Mouse (Mus musculus): ENCODE measurements around the gene Itga9. TPM values are rescaled to one million over a fixed set of nuclear protein-coding genes. Genes with fewer than 3 reads are reported as not detected.

Gene Itga9
- polyA plus RNA-seq, 1 experiment from 2014 or later: 2.6 TPM

GRCm38 (mm10) chr9:118814056-118814455 lies 207.6 kb downstream of the Itga9 start:
- ATAC-seq (ENCODE audit: low FRiP score): no peak
- no peak overlapping the region for H3K9ac ChIP-seq (replicated peaks)
- peaks cover 22% of the 10 kb centered on the region for H3K4me1 ChIP-seq
- no peak overlapping the region for H3K4me3 ChIP-seq (replicated peaks)
- no peak overlapping the region for H3K4me2 ChIP-seq
- WGBS: 75% methylated on average over 16 of the region's 16 CpGs
- H3K27me3 ChIP-seq (replicated peaks): no peaks in the 10 kb centered on the region
- no peaks in the 10 kb centered on the region for H3K36me3 ChIP-seq
- no peak overlapping the region for H3K27ac ChIP-seq (replicated peaks)
- no peaks in the 10 kb centered on the region for H3K9me3 ChIP-seq (replicated peaks)

DNA sequence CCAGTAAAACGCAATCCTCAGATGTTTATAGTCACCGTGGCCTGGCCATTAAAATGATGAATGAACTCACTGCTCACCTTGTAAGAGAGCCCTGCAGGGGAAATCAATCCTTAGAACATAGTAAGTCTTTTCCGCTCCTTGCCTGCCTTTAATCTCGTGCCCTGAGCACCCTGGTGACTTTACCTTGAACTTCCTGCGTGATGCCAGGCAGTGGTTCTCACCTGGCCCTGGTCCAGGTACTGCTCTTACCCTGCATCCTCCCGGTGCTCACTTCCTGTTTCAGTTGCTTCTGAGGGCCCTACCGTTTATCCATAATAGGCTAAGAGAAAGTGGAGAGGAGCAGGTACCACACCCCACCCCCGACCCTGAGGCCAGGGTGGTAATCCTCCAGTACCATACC lies 208.0 kb downstream of the Itga9 start:
- H3K4me3 ChIP-seq (replicated peaks): no peak overlapping the region
- peak; percentile 35; the same call in 1 of the 2 replicates for ATAC-seq (ENCODE audit: low FRiP score)
- H3K27ac ChIP-seq (replicated peaks): peak overlapping the region; percentile 42
- 61% methylated on average over 8 of the region's 8 CpGs for WGBS
- H3K4me1 ChIP-seq: peaks cover 22% of the 10 kb centered on the region
- no peaks in the 10 kb centered on the region for H3K36me3 ChIP-seq
- no peak overlapping the region for H3K4me2 ChIP-seq
- H3K27me3 ChIP-seq (replicated peaks): no peaks in the 10 kb centered on the region
- H3K9me3 ChIP-seq (replicated peaks): no peaks in the 10 kb centered on the region
- no peak overlapping the region for H3K9ac ChIP-seq (replicated peaks)

- Histone ChIP-seq H3K27me3 (replicated peaks) (no peaks in the 10 kb centered on the region), H3K9me3 (replicated peaks) (no peaks in the 10 kb centered on the region), H3K9ac (replicated peaks) (no peak overlapping the region), H3K4me1 (peaks cover 22% of the 10 kb centered on the region), H3K36me3 (no peaks in the 10 kb centered on the region), H3K27ac (replicated peaks) (no peak overlapping the region), H3K4me3 (replicated peaks) (no peak overlapping the region), H3K4me2 (no peak overlapping the region)
- no peak for ATAC-seq (ENCODE audit: low FRiP score)
- over 99% methylated on average over 8 of the region's 8 CpGs for WGBS
These were observed 209.1 kb downstream of the Itga9 start for GRCm38 (mm10) chr9:118815543-118815942.

DNA sequence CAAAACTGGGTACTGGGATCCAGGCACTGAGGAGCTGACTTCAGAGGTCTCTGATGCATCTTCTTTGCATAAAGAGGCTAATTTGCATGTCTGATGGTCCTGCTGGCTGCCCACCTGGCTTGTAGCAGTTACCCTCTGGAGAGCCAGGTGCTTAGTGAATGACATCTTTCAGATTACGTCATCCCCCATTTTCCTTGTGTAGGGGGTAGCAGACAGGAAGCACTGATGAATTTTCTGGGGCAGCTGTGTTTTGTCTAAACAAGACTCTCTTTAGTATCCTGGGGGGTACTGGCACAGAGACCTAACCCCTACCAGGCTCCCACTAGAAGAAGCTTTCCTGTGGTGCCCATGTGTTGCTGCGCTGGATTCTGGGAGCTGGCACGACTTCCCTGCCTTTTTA lies 212.0 kb downstream of the Itga9 start:
- no peak overlapping the region for H3K4me3 ChIP-seq (replicated peaks)
- no peaks in the 10 kb centered on the region for H3K27me3 ChIP-seq (replicated peaks)
- ATAC-seq (ENCODE audit: low FRiP score): no peak
- 44% methylated on average over 3 of the region's 3 CpGs for WGBS
- no peak overlapping the region for H3K4me2 ChIP-seq
- peaks cover 29% of the 10 kb centered on the region for H3K4me1 ChIP-seq
- no peaks in the 10 kb centered on the region for H3K36me3 ChIP-seq
- no peak overlapping the region for H3K9ac ChIP-seq (replicated peaks)
- no peak overlapping the region for H3K27ac ChIP-seq (replicated peaks)
- H3K9me3 ChIP-seq (replicated peaks): no peaks in the 10 kb centered on the region

DNA sequence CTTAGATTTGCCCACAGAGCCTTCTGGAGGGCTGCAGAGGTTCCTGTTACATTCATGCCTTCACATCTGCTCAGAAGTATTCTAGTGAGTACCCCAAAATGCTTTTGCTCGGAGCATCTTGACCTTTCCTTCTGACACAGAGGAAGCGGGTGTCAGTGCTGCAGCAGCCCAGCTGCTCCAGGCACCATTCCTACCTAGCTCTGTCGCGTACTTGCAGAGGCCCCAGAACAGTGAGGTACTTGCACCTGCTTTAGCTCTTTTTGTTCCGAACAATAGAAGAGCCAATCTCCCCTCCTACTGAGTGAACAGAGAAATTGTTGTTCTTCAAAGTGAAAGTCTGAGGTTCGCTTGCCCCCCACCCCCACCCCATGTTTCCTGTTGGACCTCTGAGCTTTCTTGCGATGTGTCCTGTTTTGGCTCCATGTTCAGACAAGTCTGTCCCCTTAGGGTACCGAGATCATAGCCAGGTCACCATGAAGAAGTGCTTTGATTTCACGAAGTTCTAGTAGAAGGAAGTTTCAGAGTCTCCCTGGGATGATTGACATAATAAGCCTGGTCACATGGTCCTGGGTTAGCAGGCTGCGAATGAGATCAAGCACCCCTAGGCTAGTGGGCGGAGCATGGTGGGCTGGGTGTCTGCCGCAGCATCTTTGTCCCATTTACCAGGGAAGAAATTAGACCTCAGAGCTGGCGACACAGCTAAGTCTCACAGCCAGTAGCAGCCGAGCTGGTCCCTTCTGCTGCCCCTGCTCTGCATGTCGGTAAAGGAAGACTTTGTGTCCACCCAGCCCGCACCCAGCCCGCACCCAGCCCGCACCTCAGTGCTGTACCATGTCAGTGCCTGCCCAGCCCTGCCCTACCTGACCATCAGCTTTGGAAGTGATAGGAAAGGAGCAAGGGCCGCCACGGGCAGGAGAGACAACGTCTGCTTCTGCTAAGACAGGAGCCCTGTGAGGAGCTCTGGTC lies 215.0 kb downstream of the Itga9 start:
- WGBS: 48% methylated on average over 21 of the region's 21 CpGs
- Histone ChIP-seq H3K4me1 (peaks cover 28% of the 10 kb centered on the region), H3K9me3 (replicated peaks) (no peaks in the 10 kb centered on the region), H3K4me3 (replicated peaks) (no peak overlapping the region), H3K36me3 (no peaks in the 10 kb centered on the region), H3K27me3 (replicated peaks) (no peaks in the 10 kb centered on the region), H3K9ac (replicated peaks) (no peak overlapping the region), H3K27ac (replicated peaks) (no peak overlapping the region), H3K4me2 (peak overlapping the region; percentile 30; the same call in 1 of the 2 replicates)
- no peak for ATAC-seq (ENCODE audit: low FRiP score)

GRCm38 (mm10) chr9:118822186-118822555 lies 215.7 kb downstream of the Itga9 start:
- H3K4me1 ChIP-seq: peaks cover 24% of the 10 kb centered on the region
- peak overlapping the region; percentile 30; the same call in 1 of the 2 replicates for H3K4me2 ChIP-seq
- ATAC-seq (ENCODE audit: low FRiP score): no peak
- no peaks in the 10 kb centered on the region for H3K36me3 ChIP-seq
- no peak overlapping the region for H3K4me3 ChIP-seq (replicated peaks)
- H3K9ac ChIP-seq (replicated peaks): no peak overlapping the region
- H3K27me3 ChIP-seq (replicated peaks): no peaks in the 10 kb centered on the region
- 71% methylated on average over 3 of the region's 3 CpGs for WGBS
- no peaks in the 10 kb centered on the region for H3K9me3 ChIP-seq (replicated peaks)
- H3K27ac ChIP-seq (replicated peaks): no peak overlapping the region

DNA sequence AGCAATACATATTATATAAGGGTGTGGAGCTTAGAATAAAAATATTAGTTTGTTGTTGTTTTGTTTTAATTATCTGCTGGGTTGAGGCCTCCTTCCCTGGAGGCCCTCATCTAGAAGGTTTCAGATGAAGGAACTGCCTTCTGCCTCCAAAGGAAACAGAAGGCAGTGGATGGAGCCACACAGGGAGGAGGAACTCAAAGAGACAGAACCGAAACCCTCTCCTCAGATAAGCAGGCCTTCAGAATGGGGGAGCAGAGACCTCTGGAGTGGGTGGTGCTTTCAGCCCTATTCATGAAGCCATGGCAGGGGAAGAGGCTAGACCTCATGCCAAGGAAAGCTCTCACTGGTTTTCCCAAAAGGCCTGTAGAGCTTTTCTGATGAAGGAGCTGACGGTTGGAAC lies 216.1 kb downstream of the Itga9 start:
- H3K9me3 ChIP-seq (replicated peaks): no peaks in the 10 kb centered on the region
- no peak overlapping the region for H3K4me2 ChIP-seq
- H3K4me1 ChIP-seq: peaks cover 19% of the 10 kb centered on the region
- no peak overlapping the region for H3K27ac ChIP-seq (replicated peaks)
- H3K4me3 ChIP-seq (replicated peaks): no peak overlapping the region
- no peaks in the 10 kb centered on the region for H3K36me3 ChIP-seq
- ATAC-seq (ENCODE audit: low FRiP score): no peak
- H3K9ac ChIP-seq (replicated peaks): no peak overlapping the region
- 93% methylated on average over 2 of the region's 2 CpGs for WGBS
- H3K27me3 ChIP-seq (replicated peaks): no peaks in the 10 kb centered on the region

DNA sequence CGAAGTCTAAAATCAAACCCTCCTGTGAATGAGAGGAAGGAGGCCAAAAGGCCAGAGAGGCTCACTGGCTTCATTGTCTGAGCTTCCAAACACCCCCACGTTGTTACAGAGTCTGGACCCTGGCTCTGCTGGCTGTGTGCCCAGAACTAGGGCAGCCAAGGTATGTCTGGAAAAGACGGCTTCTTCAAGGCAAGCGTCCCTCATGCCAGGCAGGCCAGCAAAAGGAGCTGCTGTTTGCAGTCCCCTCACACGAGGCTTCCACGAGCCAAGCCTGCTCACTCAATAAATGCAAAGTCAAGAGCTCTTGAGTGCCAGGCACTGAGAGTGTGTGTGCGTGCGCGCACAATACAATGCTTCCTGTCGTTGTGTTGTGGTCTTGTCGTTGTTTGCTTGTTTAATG lies 224.6 kb downstream of the Itga9 start:
- Histone ChIP-seq H3K4me2 (no peak overlapping the region), H3K4me3 (replicated peaks) (no peak overlapping the region), H3K27me3 (replicated peaks) (no peaks in the 10 kb centered on the region), H3K9me3 (replicated peaks) (no peaks in the 10 kb centered on the region), H3K4me1 (peaks cover 7% of the 10 kb centered on the region; the same call in 1 of the 2 replicates), H3K9ac (replicated peaks) (no peak overlapping the region), H3K36me3 (no peaks in the 10 kb centered on the region), H3K27ac (replicated peaks) (no peak overlapping the region; the same call in 1 of the 2 replicates)
- WGBS: 54% methylated on average over 11 of the region's 11 CpGs
- no peak for ATAC-seq (ENCODE audit: low FRiP score)

DNA sequence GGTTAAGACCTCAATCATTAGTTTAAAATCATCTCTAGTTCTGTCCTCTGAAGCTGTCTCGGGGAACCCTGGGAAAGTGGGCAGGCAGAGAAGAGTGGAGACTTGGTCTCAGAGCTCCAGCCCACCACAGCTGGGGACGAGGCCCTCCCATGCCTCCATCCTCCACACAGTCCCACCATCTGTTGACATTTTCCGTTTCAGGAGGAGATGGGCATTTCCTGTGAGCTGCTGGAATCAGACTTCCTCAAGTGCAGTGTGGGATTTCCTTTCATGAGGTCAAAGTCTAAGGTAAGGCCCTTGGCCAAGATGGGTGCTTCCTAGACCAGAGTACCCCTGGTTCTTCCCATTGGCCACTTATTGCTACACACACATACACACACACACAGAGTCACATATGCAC lies 226.0 kb downstream of the Itga9 start:
- Histone ChIP-seq H3K9me3 (replicated peaks) (no peaks in the 10 kb centered on the region), H3K4me1 (peaks cover 7% of the 10 kb centered on the region; the same call in 1 of the 2 replicates), H3K4me3 (replicated peaks) (no peak overlapping the region), H3K4me2 (no peak overlapping the region), H3K36me3 (no peaks in the 10 kb centered on the region), H3K27ac (replicated peaks) (no peak overlapping the region), H3K9ac (replicated peaks) (no peak overlapping the region), H3K27me3 (replicated peaks) (no peaks in the 10 kb centered on the region)
- 75% methylated on average over 3 of the region's 3 CpGs for WGBS
- no peak for ATAC-seq (ENCODE audit: low FRiP score)

GRCm38 (mm10) chr9:118833413-118833812 lies 226.9 kb downstream of the Itga9 start:
- Histone ChIP-seq H3K36me3 (no peaks in the 10 kb centered on the region), H3K27ac (replicated peaks) (no peak overlapping the region), H3K9ac (replicated peaks) (no peak overlapping the region), H3K4me2 (no peak overlapping the region), H3K4me1 (peaks cover 7% of the 10 kb centered on the region; the same call in 1 of the 2 replicates), H3K9me3 (replicated peaks) (no peaks in the 10 kb centered on the region), H3K4me3 (replicated peaks) (no peak overlapping the region), H3K27me3 (replicated peaks) (no peaks in the 10 kb centered on the region)
- no peak for ATAC-seq (ENCODE audit: low FRiP score)
- WGBS: 76% methylated on average over 8 of the region's 8 CpGs

GRCm38 (mm10) chr9:118838910-118839667 lies 232.6 kb downstream of the Itga9 start:
- H3K4me1 ChIP-seq: no peaks in the 10 kb centered on the region
- H3K27ac ChIP-seq (replicated peaks): no peak overlapping the region
- ATAC-seq (ENCODE audit: low FRiP score): no peak
- WGBS: 85% methylated on average over 7 of the region's 7 CpGs
- no peaks in the 10 kb centered on the region for H3K27me3 ChIP-seq (replicated peaks)
- no peak overlapping the region for H3K4me2 ChIP-seq
- no peaks in the 10 kb centered on the region for H3K36me3 ChIP-seq
- no peak overlapping the region for H3K4me3 ChIP-seq (replicated peaks)
- no peaks in the 10 kb centered on the region for H3K9me3 ChIP-seq (replicated peaks)
- H3K9ac ChIP-seq (replicated peaks): no peak overlapping the region

- H3K4me1 ChIP-seq: no peaks in the 10 kb centered on the region
- no peak overlapping the region for H3K4me3 ChIP-seq (replicated peaks)
- H3K27me3 ChIP-seq (replicated peaks): no peaks in the 10 kb centered on the region
- no peak for ATAC-seq (ENCODE audit: low FRiP score)
- H3K4me2 ChIP-seq: no peak overlapping the region
- no peaks in the 10 kb centered on the region for H3K9me3 ChIP-seq (replicated peaks)
- 89% methylated on average over 6 of the region's 6 CpGs for WGBS
- H3K9ac ChIP-seq (replicated peaks): no peak overlapping the region
- H3K36me3 ChIP-seq: no peaks in the 10 kb centered on the region
- H3K27ac ChIP-seq (replicated peaks): no peak overlapping the region
These were observed 234.8 kb downstream of the Itga9 start for GRCm38 (mm10) chr9:118841247-118841646.
